Mouse (Mus musculus): ENCODE measurements around the gene Synj1.

DNA sequence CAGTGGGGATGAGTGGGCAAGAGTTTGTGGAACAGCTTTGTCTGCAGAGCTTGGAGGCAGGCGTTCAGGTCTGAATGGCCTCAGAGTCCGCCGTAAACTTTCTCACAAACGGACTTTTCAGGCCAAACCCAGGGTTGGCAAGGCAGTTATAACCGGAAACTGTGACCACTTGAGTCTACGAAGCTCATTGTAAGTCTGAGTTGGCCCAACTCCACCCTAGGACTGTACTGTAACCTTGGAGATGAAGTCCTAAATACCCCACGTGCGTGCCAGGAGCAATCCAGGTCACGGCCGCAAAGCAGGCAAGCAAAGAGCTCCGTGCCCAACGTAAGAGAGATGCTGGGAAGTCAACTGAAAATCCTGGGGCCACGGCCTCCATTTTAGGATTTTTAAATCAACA, 99.3 kb downstream of the Synj1 start:
- TF ChIP-seq TCF3 (IDR thresholded peaks at IDR 0.05; ENCODE audit: insufficient read length, low read depth) (no peak), TCF12 (IDR thresholded peaks at IDR 0.05; ENCODE audit: insufficient read depth, poor library complexity, severe bottlenecking) (no peak), POLR2A (IDR thresholded peaks at IDR 0.05; ENCODE audit: insufficient read length, low read depth) (no peak), SRF (IDR thresholded peaks at IDR 0.05; ENCODE audit: control insufficient read depth, insufficient read length, low read depth) (no peak), USF1 (IDR thresholded peaks at IDR 0.05; ENCODE audit: low read depth) (no peak)

Data from myocyte (in vitro differentiated cells).